Mouse (Mus musculus) heart, postnatal 0 days (tissue): Measurements from ENCODE around the gene Nsmf.

Source experiments
- CTCF ChIP-seq: IDR thresholded peaks from 2 replicates; pipeline ENCODE4 v1.5.1; 2016; ENCODE audit warnings: antibody characterized with exemption, control low read depth, low read depth
- EP300 ChIP-seq: IDR thresholded peaks from 2 replicates; pipeline ENCODE4 v1.6.1; 2016; ENCODE audit warnings: antibody characterized with exemption, low read depth

DNA sequence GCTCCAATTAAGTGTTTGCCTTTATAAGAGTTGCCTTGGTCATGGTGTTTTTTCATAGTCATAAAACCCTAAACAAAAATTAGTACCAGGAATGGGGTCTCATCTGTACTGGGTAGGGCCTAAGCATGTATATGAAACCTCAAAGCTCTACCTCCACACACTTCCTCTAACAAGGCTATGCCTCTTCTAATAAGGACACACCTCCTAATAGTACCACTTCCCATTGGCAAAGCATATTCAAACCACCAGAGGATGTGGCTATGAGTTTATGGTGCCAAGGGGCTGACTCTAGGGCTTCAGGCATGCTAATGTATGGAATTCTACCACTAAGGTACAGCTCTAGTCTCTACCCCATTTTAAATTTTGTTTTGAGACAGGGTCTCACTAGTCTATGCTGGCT lies 11.4 kb downstream of the Nsmf start:
- no peak for TF ChIP-seq CTCF
- TF ChIP-seq EP300, result no peak
